Comparison of ENCODE assay signal across 8 mouse cellular contexts in genomic region chr10:18197206-18197979, GRCm38 (mm10). TPM values are rescaled to one million over a fixed set of nuclear protein-coding genes. Genes with fewer than 3 reads are reported as not detected.
DNase-seq lines count a peak whose midpoint lies in the region; ATAC-seq lines count a peak whose summit lies in the region.

No protein-coding gene starts in this region.

- H3K27me3 ChIP-seq in hindbrain, embryonic 15.5 days: no peaks in the 10 kb centered on the region

- H3K4me2 ChIP-seq in hindbrain, embryonic 15.5 days: peak overlapping the region; percentile 53

- DNase-seq in ZHBTc4 (ENCODE audit: low read depth, low spot score): peak; percentile 83
- peak; percentile 84 for DNase-seq in cerebellum, adult 9-10 months
- peak; percentile 86 for DNase-seq in forelimb bud, embryonic 11.5 days (ENCODE audit: low read depth, low spot score)
- DNase-seq in layer of hippocampus, postnatal 25 days (ENCODE audit: extremely low spot score in 1 of 2, low spot score in 1 of 2): peak; percentile 49 to 86
- peak; percentile 83 for DNase-seq in lung, postnatal 10 days
- peak; percentile 60 for DNase-seq in retina, adult 2 months (ENCODE audit: low read depth, low spot score)
- DNase-seq in thymus, postnatal 4 days: peak; percentile 70

- H3K9me3 ChIP-seq in hindbrain, embryonic 15.5 days: no peaks in the 10 kb centered on the region

- H3K4me3 ChIP-seq in hindbrain, embryonic 15.5 days: 0 out of 2 replicates have a peak overlapping the region, but pooled peaks have one; percentile 20

- WGBS in hindbrain, embryonic 15.5 days: 57% methylated on average over 14 of the region's 14 CpGs

- H3K9ac ChIP-seq in hindbrain, embryonic 15.5 days: no peak overlapping the region

- no peaks in the 10 kb centered on the region for H3K36me3 ChIP-seq in hindbrain, embryonic 15.5 days

- no peak; the same call in 1 of the 2 replicates for ATAC-seq in hindbrain, embryonic 15.5 days (ENCODE audit: low FRiP score, low read depth)

- H3K4me1 ChIP-seq in hindbrain, embryonic 15.5 days (replicated peaks): 0 out of 2 replicates have a peak, but pooled peaks cover 2% of the 10 kb centered on the region

- no peak overlapping the region for H3K27ac ChIP-seq in hindbrain, embryonic 15.5 days (replicated peaks)

RNA-seq across cellular contexts. Expression of gene Ect2l, which starts 13.3 kb away (rescaled TPM):
- 0.18 and 0.39 TPM in 2 replicates for polyA plus RNA-seq in hindbrain, embryonic 15.5 days (2015; fragmentation: Nextera tagmentation; extraction: Ambion mirVana)
- total RNA-seq in layer of hippocampus, postnatal 25 days (2021): under 1 TPM; 0.25 to 0.28 TPM

RNA-seq across cellular contexts. Expression of gene Ccdc28a, which starts 37.4 kb away (rescaled TPM):
- 6.6 and 7.6 TPM in 2 replicates for polyA plus RNA-seq in hindbrain, embryonic 15.5 days (2015; fragmentation: Nextera tagmentation; extraction: Ambion mirVana)
- 10 to 100 TPM; 30.3 to 34.5 TPM for total RNA-seq in layer of hippocampus, postnatal 25 days (2021)
